Mouse (Mus musculus) forebrain, embryonic 11.5 days (tissue): Measurements from ENCODE around the gene Rp2. TPM values are rescaled to one million over a fixed set of nuclear protein-coding genes. Genes with fewer than 3 reads are reported as not detected.
"Not testable (repeated sequence)": the region's sequence is repeated elsewhere in the genome, so short reads cannot be mapped to it uniquely, and the experiment has no call there.

ENCODE experiments used
- ATAC-seq: fragments of 200-750 bp; cut with Nextera tagmentation; replicated peaks from 2 replicates; pipeline ENCODE4 v1.8.0; 2017; ENCODE audit warnings: moderate TSS enrichment; ENCODE audit not compliant: low FRiP score
- DNase-seq: peaks from one replicate; pipeline ENCODE4 v3.0.0-alpha.2; 2017; ENCODE audit warnings: low spot score
- H3K27ac ChIP-seq: fragments of 300-500 bp; sonication (generic); 2 replicates; pipeline ENCODE4 v1.5.1; 2014; ENCODE audit warnings: low read depth, low read length
- H3K27me3 ChIP-seq: fragments of 300-500 bp; sonication (generic); 2 replicates; pipeline ENCODE4 v1.6.1; 2014; ENCODE audit warnings: mild to moderate bottlenecking, low read length, mixed read lengths; ENCODE audit not compliant: control insufficient read depth, insufficient read depth
- H3K36me3 ChIP-seq: fragments of 300-500 bp; sonication (generic); 2 replicates; pipeline ENCODE4 v1.6.1; 2014; ENCODE audit warnings: mild to moderate bottlenecking, low read length, moderate library complexity, mixed read lengths; ENCODE audit not compliant: control insufficient read depth, insufficient read depth
- H3K4me1 ChIP-seq: fragments of 300-500 bp; sonication (generic); replicated peaks from 2 replicates; pipeline ENCODE4 v1.6.1; 2014; ENCODE audit warnings: low read length, mixed read lengths; ENCODE audit not compliant: control insufficient read depth, insufficient read depth
- H3K4me2 ChIP-seq: fragments of 300-500 bp; sonication (generic); 2 replicates; pipeline ENCODE4 v1.6.1; 2014; ENCODE audit warnings: low read depth, mild to moderate bottlenecking, low read length, moderate library complexity, mixed read lengths; ENCODE audit not compliant: severe bottlenecking
- H3K4me3 ChIP-seq: fragments of 300-500 bp; sonication (generic); 2 replicates; pipeline ENCODE4 v1.5.1; 2014; ENCODE audit warnings: low read depth, low read length
- H3K9ac ChIP-seq: fragments of 300-500 bp; sonication (generic); 2 replicates; pipeline ENCODE4 v1.6.1; 2014; ENCODE audit warnings: low read length
- H3K9me3 ChIP-seq: fragments of 300-500 bp; sonication (generic); 2 replicates; pipeline ENCODE4 v1.6.1; 2016; ENCODE audit warnings: low read length, mixed read lengths; ENCODE audit not compliant: control insufficient read depth
- WGBS: fragments of 180-500 bp; shearing (Covaris S2); extraction: QIAGEN DNeasy Blood & Tissue Kit; methylation state at CpG from one replicate; pipeline ENCODE4 v1.1.7; 2014; 5-methylcytosine and 5-hydroxymethylcytosine counted together
- polyA plus RNA-seq: library from polyadenylated mRNA; unstranded; fragments of >200 nt; fragmentation: Nextera tagmentation; extraction: Ambion mirVana; gene quantifications from 2 replicates; pipeline ENCODE4 v1.2.1, GENCODE M21; 2014

The Rp2 gene
- 21.2 and 26.5 TPM in 2 replicates for polyA plus RNA-seq

- DNase-seq (peak; percentile 85), ATAC-seq (peak; percentile 100)
- Histone ChIP-seq H3K27me3 (no peaks in the 10 kb centered on the region), H3K4me3 (peak within 1 kb of the TSS; percentile 50), H3K27ac (no peak within 1 kb of the TSS), H3K9ac (peak within 1 kb of the TSS; percentile 67), H3K9me3 (no peaks in the 10 kb centered on the region), H3K4me1 (no peaks in the 10 kb centered on the region), H3K4me2 (peak within 1 kb of the TSS; percentile 48), H3K36me3 (no peaks in the 10 kb centered on the region)
- WGBS = 17% methylated on average over 35 of the region's 35 CpGs
Observed at GRCm38 (mm10) chrX:20364391-20365365, at the start of gene Rp2. TSS of gene Rp2 (plus strand) at chrX:20364481.

DNA sequence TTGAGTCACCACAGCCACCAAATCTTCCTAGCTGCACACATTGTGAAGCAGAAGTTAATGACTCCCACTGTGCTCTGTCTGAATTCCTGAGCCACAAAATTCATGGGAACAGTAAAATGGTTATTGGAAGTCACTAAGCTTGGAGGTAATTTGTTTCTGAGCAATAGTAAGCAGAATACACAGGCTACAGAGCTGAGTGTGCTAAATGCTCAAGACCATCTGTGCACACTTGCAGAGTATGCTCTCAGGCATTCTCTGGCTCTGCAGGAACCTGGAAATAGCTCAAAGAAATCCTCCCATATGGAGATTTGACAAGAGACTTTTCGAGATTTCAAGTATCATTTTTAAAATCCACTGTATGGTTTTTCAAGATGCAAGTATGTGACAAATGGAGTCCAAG is 31.5 kb upstream of the Rp2 start:
- 67% methylated on average over 1 of the region's 1 CpGs for WGBS
- ATAC-seq = no peak

GRCm38 (mm10) chrX:20335722-20336121 is 28.6 kb upstream of the Rp2 start:
- Histone ChIP-seq H3K9me3 (no peaks in the 10 kb centered on the region), H3K4me2 (no peak overlapping the region), H3K9ac (no peak overlapping the region), H3K4me1 (no peaks in the 10 kb centered on the region), H3K4me3 (no peak overlapping the region), H3K36me3 (no peaks in the 10 kb centered on the region), H3K27me3 (no peaks in the 10 kb centered on the region), H3K27ac (no peak overlapping the region)
- no peak for ATAC-seq
- 10% methylated on average over 2 of the region's 2 CpGs for WGBS
- DNase-seq = peak; percentile 51

More for the DNA sequence above, 31.5 kb upstream of the Rp2 start:
- Histone ChIP-seq H3K9ac (no peak overlapping the region), H3K27ac (no peak overlapping the region), H3K27me3 (no peaks in the 10 kb centered on the region), H3K36me3 (no peaks in the 10 kb centered on the region), H3K4me2 (no peak overlapping the region), H3K4me1 (no peaks in the 10 kb centered on the region), H3K4me3 (no peak overlapping the region), H3K9me3 (no peaks in the 10 kb centered on the region)
- DNase-seq = no peak

DNA sequence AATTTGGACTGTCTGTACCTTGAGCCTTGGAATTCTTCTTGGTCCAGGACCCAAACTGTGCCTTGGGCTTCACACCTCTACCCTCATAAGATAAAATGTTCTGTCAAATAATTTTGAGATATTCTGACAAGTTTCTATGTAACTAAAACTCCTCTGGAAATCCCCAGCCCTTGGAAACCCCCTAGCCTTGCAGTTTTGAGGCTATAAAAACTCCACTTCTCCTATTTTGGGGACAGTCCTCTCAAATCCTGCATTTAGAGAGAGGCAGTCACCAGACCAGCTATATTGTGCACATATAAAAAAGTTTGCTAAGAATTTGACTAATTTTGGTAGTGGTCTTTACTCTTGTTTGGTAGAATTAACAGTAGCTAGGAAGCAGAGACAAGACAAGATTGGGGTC is 19.3 kb upstream of the Rp2 start:
- Histone ChIP-seq H3K4me1 (no peaks in the 10 kb centered on the region), H3K4me2 (no peak overlapping the region), H3K27me3 (no peaks in the 10 kb centered on the region), H3K9me3 (no peaks in the 10 kb centered on the region), H3K27ac (no peak overlapping the region), H3K4me3 (no peak overlapping the region), H3K36me3 (no peaks in the 10 kb centered on the region), H3K9ac (no peak overlapping the region)
- ATAC-seq (no peak), DNase-seq (no peak)

- Histone ChIP-seq H3K4me3 (no peak overlapping the region), H3K9me3 (no peaks in the 10 kb centered on the region), H3K4me1 (no peaks in the 10 kb centered on the region), H3K4me2 (no peak overlapping the region), H3K27ac (no peak overlapping the region), H3K36me3 (no peaks in the 10 kb centered on the region), H3K9ac (no peak overlapping the region), H3K27me3 (no peaks in the 10 kb centered on the region)
- no peak for ATAC-seq
- DNase-seq = no peak
- 71% methylated on average over 3 of the region's 3 CpGs for WGBS
Observed at GRCm38 (mm10) chrX:20346355-20346754, 17.9 kb upstream of the Rp2 start.

DNA sequence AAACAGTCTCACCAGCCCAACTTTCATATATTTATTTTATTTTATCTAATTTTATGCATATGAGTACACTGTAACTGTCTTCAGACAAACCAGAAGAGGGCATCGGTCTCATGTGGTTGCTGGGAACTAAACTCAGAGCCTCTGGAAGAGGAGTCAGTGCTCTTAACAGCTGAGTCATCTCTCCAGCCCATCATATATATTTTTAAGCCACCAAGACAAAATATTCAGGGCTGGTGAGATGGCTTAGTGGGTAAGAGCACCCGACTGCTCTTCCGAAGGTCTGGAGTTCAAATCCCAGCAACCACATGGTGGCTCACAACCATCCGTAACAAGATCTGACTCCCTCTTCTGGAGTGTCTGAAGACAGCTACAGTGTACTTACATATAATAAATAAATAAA is 14.0 kb upstream of the Rp2 start:
- H3K4me3 ChIP-seq, H3K27me3 ChIP-seq, H3K36me3 ChIP-seq, H3K4me1 ChIP-seq, DNase-seq, H3K4me2 ChIP-seq, H3K9me3 ChIP-seq, H3K27ac ChIP-seq, H3K9ac ChIP-seq, ATAC-seq: not testable (repeated sequence)
- WGBS = 96% methylated on average over 3 of the region's 4 CpGs

DNA sequence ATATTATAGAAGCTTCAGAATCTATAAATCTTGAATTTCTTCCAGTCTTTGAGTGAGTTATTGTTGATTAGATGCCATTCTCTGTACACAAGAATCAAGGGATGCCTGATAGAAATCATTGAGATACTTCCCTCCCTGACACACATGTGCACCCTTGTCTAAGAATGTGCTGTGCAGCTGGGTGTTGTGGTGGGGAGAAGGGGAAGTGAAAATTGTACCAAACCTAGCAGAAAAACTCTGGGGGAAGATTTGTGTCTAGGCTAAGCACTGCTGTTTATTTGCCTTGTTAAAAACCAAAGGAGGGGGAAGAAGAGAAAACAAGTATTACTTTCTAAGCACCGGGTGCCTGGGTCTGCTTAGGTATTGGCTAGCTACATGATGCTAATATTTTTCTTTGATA is 9.0 kb upstream of the Rp2 start:
- Histone ChIP-seq H3K27me3 (no peaks in the 10 kb centered on the region), H3K4me1 (no peaks in the 10 kb centered on the region), H3K9me3 (no peaks in the 10 kb centered on the region), H3K4me2 (no peak overlapping the region), H3K9ac (no peak overlapping the region), H3K36me3 (no peaks in the 10 kb centered on the region), H3K27ac (no peak overlapping the region), H3K4me3 (no peak overlapping the region)
- ATAC-seq (no peak), DNase-seq (no peak)
- 90% methylated on average over 1 of the region's 1 CpGs for WGBS

DNA sequence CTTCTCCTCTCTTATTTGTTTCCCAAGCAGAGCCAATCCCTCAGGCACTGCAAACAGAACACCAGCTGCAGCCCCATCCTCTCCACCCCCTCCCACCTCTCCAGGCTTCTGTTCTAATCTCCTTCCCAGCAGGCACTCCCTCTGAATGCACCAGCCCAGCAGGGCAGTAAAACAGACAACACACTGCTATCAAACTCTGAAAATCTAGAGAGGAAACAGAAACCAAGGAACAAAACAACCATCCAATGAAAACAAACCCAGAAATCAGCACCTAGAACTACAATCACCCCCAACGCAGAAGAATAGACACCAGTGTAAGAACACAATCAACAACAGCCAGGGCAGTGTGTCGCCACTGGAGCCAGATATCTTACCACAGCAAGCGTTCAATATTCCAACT is 8.0 kb upstream of the Rp2 start:
- no peak for DNase-seq
- H3K27ac ChIP-seq = no peak overlapping the region

GRCm38 (mm10) chrX:20366036-20366435 is 1.8 kb downstream of the Rp2 start:
- ATAC-seq = no peak
- Histone ChIP-seq H3K27me3 (no peaks in the 10 kb centered on the region), H3K4me2 (peak overlapping the region; percentile 8; the same call in 1 of the 2 replicates), H3K4me3 (no peak overlapping the region), H3K4me1 (no peaks in the 10 kb centered on the region), H3K9ac (no peak overlapping the region), H3K9me3 (no peaks in the 10 kb centered on the region), H3K27ac (no peak overlapping the region), H3K36me3 (no peaks in the 10 kb centered on the region)
- no peak for DNase-seq
- WGBS = 55% methylated on average over 1 of the region's 1 CpGs

More for the DNA sequence above, 8.0 kb upstream of the Rp2 start:
- ATAC-seq = no peak
- Histone ChIP-seq H3K9ac (no peak overlapping the region), H3K27me3 (no peaks in the 10 kb centered on the region), H3K4me3 (no peak overlapping the region), H3K9me3 (no peaks in the 10 kb centered on the region), H3K4me1 (no peaks in the 10 kb centered on the region), H3K4me2 (no peak overlapping the region), H3K36me3 (no peaks in the 10 kb centered on the region)
- 22% methylated on average over 3 of the region's 3 CpGs for WGBS
